Mouse (Mus musculus) ES-Bruce4 (cell line): ENCODE results near the gene Gm49318.

Experiments
- CTCF ChIP-seq: IDR thresholded peaks from one replicate; pipeline ENCODE4 v1.8.1; 2011; ENCODE audit warnings: low read depth, low read length
- POLR2A ChIP-seq: IDR thresholded peaks from one replicate; pipeline ENCODE4 v1.8.1; 2011; ENCODE audit warnings: low read length; ENCODE audit not compliant: insufficient read depth

- TF ChIP-seq CTCF, result no peak
- no peak for TF ChIP-seq POLR2A
Observed at GRCm38 (mm10) chr9:21992227-21992626, 78.8 kb downstream of the Gm49318 start.
